Mouse (Mus musculus) ES-Bruce4 (cell line): ENCODE measurements around the gene Gm15294. TPM values are rescaled to one million over a fixed set of nuclear protein-coding genes. Genes with fewer than 3 reads are reported as not detected.

ENCODE experiments used
- H3K27ac ChIP-seq: 2 replicates; pipeline ENCODE4 v1.5.1; 2012; ENCODE audit warnings: low read length, inconsistent platforms; ENCODE audit not compliant: insufficient read depth
- H3K27me3 ChIP-seq: 2 replicates; pipeline ENCODE4 v1.6.1; 2012; ENCODE audit warnings: mild to moderate bottlenecking, low read length, inconsistent platforms; ENCODE audit not compliant: control insufficient read depth, poor library complexity, insufficient read depth, severe bottlenecking
- H3K36me3 ChIP-seq: 2 replicates; pipeline ENCODE4 v1.6.1; 2012; ENCODE audit warnings: inconsistent platforms, mild to moderate bottlenecking, low read length, moderate library complexity; ENCODE audit not compliant: control insufficient read depth, poor library complexity, insufficient read depth, severe bottlenecking
- H3K4me1 ChIP-seq: one replicate; pipeline ENCODE4 v1.8.1; 2011; ENCODE audit warnings: low read length; ENCODE audit not compliant: control insufficient read depth, insufficient read depth
- H3K4me3 ChIP-seq: 2 replicates; pipeline ENCODE4 v1.5.1; 2011; ENCODE audit warnings: low read depth, mild to moderate bottlenecking, low read length
- H3K9ac ChIP-seq: 2 replicates; pipeline ENCODE4 v1.6.1; 2012; ENCODE audit warnings: low read depth, mild to moderate bottlenecking, inconsistent platforms; ENCODE audit not compliant: poor library complexity, severe bottlenecking
- H3K9me3 ChIP-seq: replicated peaks from 2 replicates; pipeline ENCODE4 v1.6.1; 2012; ENCODE audit warnings: mild to moderate bottlenecking, low read length, inconsistent platforms; ENCODE audit not compliant: control insufficient read depth, poor library complexity, insufficient read depth, severe bottlenecking
- CTCF ChIP-seq: IDR thresholded peaks from one replicate; pipeline ENCODE4 v1.8.1; 2011; ENCODE audit warnings: low read depth, low read length
- EP300 ChIP-seq: IDR thresholded peaks from 2 replicates; pipeline ENCODE4 v1.6.1; 2011; ENCODE audit warnings: low read depth, low read length; ENCODE audit not compliant: insufficient read depth
- POLR2A ChIP-seq: IDR thresholded peaks from one replicate; pipeline ENCODE4 v1.8.1; 2011; ENCODE audit warnings: low read length; ENCODE audit not compliant: insufficient read depth
- polyA plus RNA-seq: library from polyadenylated mRNA; stranded (reverse); fragments of >200 nt; gene quantifications from 2 replicates; pipeline ENCODE4 v1.2.4, GENCODE M21; 2011; ENCODE audit warnings: low read depth; ENCODE audit not compliant: missing spikeins, insufficient read depth, insufficient read length

Gene Gm15294
- polyA plus RNA-seq = not detected in 2 replicates

DNA sequence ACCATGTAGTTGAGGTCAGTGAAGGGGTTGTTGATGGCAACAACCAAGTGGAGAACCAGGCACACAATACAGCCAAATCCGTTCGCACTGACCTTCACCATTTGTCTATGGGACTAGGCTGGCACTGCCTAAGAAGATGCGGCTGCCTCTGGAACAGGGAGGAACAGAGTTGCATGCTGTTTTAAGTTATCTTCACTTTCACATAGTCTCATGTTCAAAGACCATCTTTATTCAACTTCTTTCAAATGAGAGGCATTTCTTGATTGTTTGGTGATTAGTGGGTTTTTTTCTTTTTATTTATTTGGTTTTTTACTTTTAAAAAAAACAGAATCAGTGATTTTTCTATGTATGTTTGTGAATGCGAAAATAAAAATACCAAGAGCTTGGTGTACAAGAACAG is at the start of gene Gm15294:
Gene Gm15294 (minus strand): TSS at position 101 of the 400 bp plus-strand sequence.
- no peaks in the 10 kb centered on the region for H3K9me3 ChIP-seq
- TF ChIP-seq CTCF (no peak), POLR2A (no peak)
- no peak within 1 kb of the TSS for H3K4me3 ChIP-seq
- H3K27me3 ChIP-seq = no peaks in the 10 kb centered on the region
- H3K4me1 ChIP-seq = no peaks in the 10 kb centered on the region
- H3K9ac ChIP-seq = no peak within 1 kb of the TSS
- H3K36me3 ChIP-seq = no peaks in the 10 kb centered on the region
- no peak within 1 kb of the TSS for H3K27ac ChIP-seq

DNA sequence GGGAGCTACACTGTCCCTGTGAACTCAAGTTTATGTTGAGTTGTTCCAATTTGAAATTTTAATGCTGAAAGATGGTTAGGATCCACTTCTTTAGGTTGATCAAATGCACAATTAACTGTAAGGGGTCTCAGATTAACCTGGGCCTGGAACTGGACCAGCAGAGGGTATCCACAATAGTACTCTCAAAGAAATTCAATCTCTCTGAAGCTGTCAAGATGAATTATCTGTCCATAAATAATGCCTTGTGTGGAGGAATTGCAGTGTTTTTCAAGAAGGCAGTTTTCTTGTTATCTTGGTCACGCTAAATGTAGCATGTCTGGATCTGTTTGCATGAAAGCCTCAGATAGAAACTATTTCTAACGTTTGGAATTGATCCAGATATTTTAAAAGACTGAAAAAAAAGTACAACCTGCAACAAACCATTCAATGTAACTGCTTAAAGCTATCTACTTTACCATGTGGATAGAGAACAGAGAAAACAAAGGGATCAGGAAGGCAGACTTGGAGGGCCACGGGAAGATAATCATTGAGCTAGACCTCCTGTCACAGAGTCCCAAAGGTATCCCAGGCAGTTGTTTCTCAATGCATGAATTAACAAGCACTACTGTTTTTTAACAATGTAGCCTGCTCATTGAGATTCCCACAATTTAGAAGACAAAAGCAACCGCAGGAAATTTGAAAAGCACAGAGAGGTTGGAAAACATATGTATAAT is 9.5 kb upstream of the Gm15294 start:
- H3K4me3 ChIP-seq = no peak overlapping the region
- no peak for TF ChIP-seq CTCF
- no peak for TF ChIP-seq EP300
- TF ChIP-seq POLR2A = no peak
- no peak overlapping the region for H3K9ac ChIP-seq
- no peaks in the 10 kb centered on the region for H3K36me3 ChIP-seq
- H3K27ac ChIP-seq = no peak overlapping the region
- no peaks in the 10 kb centered on the region for H3K27me3 ChIP-seq
- no peaks in the 10 kb centered on the region for H3K4me1 ChIP-seq
- no peaks in the 10 kb centered on the region for H3K9me3 ChIP-seq

DNA sequence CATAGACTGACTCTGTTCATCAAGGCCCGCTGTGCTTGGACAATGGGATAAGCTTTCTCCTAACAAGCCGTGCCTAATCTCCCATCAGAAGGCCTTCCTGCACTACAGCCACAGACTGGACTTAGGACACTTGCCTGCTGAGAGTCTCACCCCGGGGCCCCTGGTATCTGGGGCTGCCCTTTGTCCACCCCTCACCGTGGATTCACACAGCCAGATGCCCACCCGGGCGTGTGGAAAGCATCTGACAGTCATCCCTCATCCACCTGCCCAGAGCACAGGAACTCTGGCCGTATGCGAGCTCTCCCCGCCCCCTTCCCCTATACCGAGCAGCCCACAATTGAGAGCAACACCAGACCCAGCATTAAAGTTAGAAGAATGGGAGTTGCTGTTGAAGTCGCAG is 1.0 kb downstream of the Gm15294 start:
- no peaks in the 10 kb centered on the region for H3K4me1 ChIP-seq
- H3K9ac ChIP-seq = no peak overlapping the region
- H3K4me3 ChIP-seq = no peak overlapping the region
- no peak overlapping the region for H3K27ac ChIP-seq
- H3K27me3 ChIP-seq = no peaks in the 10 kb centered on the region
- H3K9me3 ChIP-seq = no peaks in the 10 kb centered on the region
- no peak for TF ChIP-seq CTCF
- TF ChIP-seq EP300 = no peak
- no peak for TF ChIP-seq POLR2A
- no peaks in the 10 kb centered on the region for H3K36me3 ChIP-seq

DNA sequence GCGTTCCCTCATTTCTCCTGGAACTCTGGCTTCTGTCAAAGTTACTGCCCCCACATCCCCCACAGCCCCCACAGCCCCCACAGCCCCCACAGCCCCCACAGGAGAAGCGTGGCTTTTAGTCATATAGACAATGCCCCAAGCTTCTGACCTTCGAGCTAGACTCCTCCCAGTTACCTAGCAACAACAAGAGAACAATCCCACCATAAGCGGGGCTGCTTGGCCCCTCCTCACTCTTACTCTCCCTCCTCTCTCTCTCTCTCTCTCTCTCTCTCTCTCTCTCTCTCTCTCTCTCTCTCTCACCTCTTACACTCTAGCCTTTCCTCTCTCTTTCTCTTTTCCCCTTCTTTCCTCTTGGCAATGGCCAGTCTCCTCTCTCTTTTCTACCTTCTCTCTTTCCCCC is 1.4 kb downstream of the Gm15294 start:
- Histone ChIP-seq H3K27me3 (no peaks in the 10 kb centered on the region), H3K9ac (no peak overlapping the region), H3K4me1 (no peaks in the 10 kb centered on the region), H3K9me3 (no peaks in the 10 kb centered on the region), H3K4me3 (no peak overlapping the region), H3K27ac (no peak overlapping the region), H3K36me3 (no peaks in the 10 kb centered on the region)
- TF ChIP-seq POLR2A (no peak), CTCF (no peak), EP300 (no peak)

DNA sequence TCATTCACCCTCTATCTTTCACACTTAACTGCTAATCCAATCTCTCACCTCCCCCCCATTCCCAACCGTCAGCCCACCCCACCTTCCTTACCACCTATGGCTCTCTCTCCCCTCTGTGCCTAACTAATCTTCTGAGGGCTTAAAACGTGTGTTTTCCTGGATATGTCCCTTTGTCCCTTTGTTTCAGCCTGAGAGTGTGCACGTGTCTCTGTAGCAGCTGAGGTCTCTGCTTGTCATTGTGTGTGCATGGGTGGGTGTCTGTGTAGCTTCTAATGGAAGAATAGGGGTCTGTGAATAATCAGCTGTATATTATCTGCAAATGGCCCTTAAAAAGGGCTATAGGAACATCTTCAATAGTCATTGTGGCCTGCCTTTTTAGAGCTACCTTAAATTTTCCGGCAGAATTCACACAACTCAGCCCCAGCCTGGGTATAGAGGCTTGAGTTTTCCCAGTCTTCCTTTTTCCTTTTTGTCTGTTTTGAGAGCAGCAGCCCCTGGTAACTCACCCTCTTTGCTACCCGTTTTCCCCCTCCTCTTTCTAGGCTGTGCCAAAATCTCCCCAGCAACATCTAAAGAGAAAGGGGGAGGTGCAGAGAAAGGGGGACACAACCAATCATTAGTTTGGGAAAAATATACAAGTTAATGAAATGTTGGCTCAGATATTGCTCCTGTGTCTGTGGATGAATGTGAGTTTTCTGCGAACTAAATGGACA is 19.2 kb downstream of the Gm15294 start:
- Histone ChIP-seq H3K27ac (no peak overlapping the region), H3K4me1 (no peaks in the 10 kb centered on the region), H3K9me3 (no peaks in the 10 kb centered on the region), H3K4me3 (no peak overlapping the region), H3K9ac (no peak overlapping the region), H3K36me3 (no peaks in the 10 kb centered on the region), H3K27me3 (no peaks in the 10 kb centered on the region)
- TF ChIP-seq POLR2A (no peak), EP300 (no peak)

Other genes starting within 250 kb of the Gm15294 start
- gene Irs4, start 150.0 kb downstream of the Gm15294 start, polyA plus RNA-seq = 0.87 and 1.6 TPM in 2 replicates